Mouse (Mus musculus): ENCODE data around the gene Ccdc163. TPM values are rescaled to one million over a fixed set of nuclear protein-coding genes. Genes with fewer than 3 reads are reported as not detected.

The Ccdc163 gene
- polyA plus RNA-seq, 1 experiment from 2014 or later: 30.5 TPM

DNA sequence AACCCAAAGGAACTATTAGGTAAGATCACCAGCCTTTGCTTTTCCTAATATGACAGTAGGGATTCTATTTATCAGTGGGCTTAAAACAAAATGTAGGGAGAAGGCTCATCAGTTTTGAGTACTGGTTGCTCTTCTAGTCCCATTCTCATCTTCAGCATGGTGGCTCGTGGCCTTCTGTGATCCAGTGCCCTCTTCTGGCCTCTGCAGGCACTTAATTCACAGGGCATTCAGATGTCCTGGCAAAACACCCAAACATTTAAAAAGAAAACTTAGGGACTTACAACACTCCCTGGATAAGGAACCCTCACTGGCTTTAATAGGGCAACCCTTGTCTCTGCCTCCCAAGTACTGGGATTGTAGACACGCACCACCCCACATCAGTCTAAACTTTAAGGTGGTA is 86.0 kb downstream of the Ccdc163 start:
- no peaks in the 10 kb centered on the region for H3K27me3 ChIP-seq
- POLR2A ChIA-PET: no interaction called here
- ATAC-seq: no peak
- in situ Hi-C loops (cut with MboI; ENCODE audit: low pct_unique_long_range_greater_than_20kb): no loop called here
- CTCF ChIA-PET: no interaction called here
- no peak for DNase-seq (ENCODE audit: low read depth, low spot score)
- TF ChIP-seq CTCF (IDR thresholded peaks at IDR 0.05): peak; percentile 32

DNA sequence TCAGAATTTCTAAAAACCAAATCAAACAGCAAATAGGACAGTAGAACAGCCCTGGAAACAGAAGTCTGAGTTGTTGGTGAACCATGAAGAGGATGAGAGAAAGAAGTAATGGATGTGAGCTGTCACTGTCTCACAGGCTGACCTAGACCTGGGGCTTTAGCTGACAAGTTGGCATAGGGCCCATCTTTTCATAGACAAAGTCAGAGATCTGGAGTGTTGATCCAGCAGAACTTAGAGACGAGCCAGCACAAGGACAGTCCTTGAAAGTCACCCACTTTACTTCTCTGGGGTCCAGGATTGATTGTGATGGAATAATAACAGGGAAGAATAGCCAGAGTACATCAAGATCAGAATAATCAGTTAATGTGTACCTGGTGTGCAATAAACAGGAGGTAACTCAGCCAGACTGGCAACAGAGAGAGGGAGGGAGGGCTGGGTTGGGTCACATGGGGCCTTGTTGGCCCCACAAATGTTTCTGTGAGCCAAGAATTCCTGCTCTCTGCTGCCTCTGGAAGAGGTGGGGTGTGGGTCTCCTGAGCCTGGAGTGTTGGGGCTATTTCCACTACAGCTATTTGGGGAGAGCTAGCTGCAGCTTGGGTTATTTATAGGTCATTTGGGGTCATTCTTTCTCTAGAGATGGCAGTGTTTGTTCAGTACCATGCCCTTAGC is 88.3 kb downstream of the Ccdc163 start:
- ChIA-PET POLR2A (no interaction called here), CTCF (interaction anchor here (1.0 kb wide), 1 partner anchor 77 kb away, joined by 4 read pairs; no protein-coding TSS in a partner anchor)
- DNase-seq (ENCODE audit: low read depth, low spot score) (no peak), ATAC-seq (no peak)
- no peaks in the 10 kb centered on the region for H3K27me3 ChIP-seq
- in situ Hi-C loops (cut with MboI; ENCODE audit: low pct_unique_long_range_greater_than_20kb): no loop called here
- no peak for TF ChIP-seq CTCF (IDR thresholded peaks at IDR 0.05)

DNA sequence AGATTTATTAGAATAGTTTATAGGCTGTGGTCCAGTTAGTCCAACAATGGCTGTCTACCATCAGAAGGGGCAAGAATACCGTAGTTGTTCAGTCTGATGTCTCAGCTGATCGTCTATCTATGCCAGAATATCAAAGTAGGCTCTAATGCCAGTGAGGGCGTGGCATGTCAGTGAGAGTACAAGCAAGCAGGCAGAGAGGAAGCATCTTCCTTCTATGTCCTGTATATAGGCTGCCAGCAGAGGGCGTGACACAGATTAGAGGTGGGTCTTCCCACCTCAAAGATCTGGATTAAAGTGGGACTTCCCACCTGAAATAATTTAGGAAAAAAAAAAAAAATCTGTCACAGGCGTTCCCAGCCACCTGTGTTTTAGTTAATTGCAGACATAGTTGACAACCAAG is 91.6 kb downstream of the Ccdc163 start:
- DNase-seq (ENCODE audit: low read depth, low spot score): no peak
- no peaks in the 10 kb centered on the region for H3K27me3 ChIP-seq
- ChIA-PET CTCF (no interaction called here), POLR2A (no interaction called here)
- in situ Hi-C loops (cut with MboI; ENCODE audit: low pct_unique_long_range_greater_than_20kb): no loop called here
- ATAC-seq: no peak
- no peak for TF ChIP-seq CTCF (IDR thresholded peaks at IDR 0.05)

Other genes starting within 250 kb of the Ccdc163 start
- gene Mast2, start 244.3 kb upstream of the Ccdc163 start, polyA plus RNA-seq (2021): 36.5 TPM
- gene Ipp, start 201.0 kb upstream of the Ccdc163 start, polyA plus RNA-seq (2021): 15.9 TPM
- 8.5 TPM for gene Tmem69, start 152.6 kb upstream of the Ccdc163 start, polyA plus RNA-seq (2021)
- 43.9 TPM for gene Gpbp1l1, start 150.9 kb upstream of the Ccdc163 start, polyA plus RNA-seq (2021)
- gene Ccdc17, start 111.9 kb upstream of the Ccdc163 start, polyA plus RNA-seq (2021): 1.8 TPM
- gene Nasp, start 80.6 kb upstream of the Ccdc163 start, polyA plus RNA-seq (2021): 49.4 TPM
- 517 TPM for gene Akr1a1, start 56.8 kb upstream of the Ccdc163 start, polyA plus RNA-seq (2021)
- gene Prdx1, start 23.0 kb upstream of the Ccdc163 start, polyA plus RNA-seq (2021): 538 TPM
- gene Mmachc, start 103 bp upstream of the Ccdc163 start, polyA plus RNA-seq (2021): 12.4 TPM
- 3.6 TPM for gene Tesk2, start 12.4 kb downstream of the Ccdc163 start, polyA plus RNA-seq (2021)
- gene Toe1, start 99.1 kb downstream of the Ccdc163 start, polyA plus RNA-seq (2021): 14.2 TPM
- 5.6 TPM for gene Mutyh, start 99.2 kb downstream of the Ccdc163 start, polyA plus RNA-seq (2021)
- gene Hpdl, start 113.2 kb downstream of the Ccdc163 start, polyA plus RNA-seq (2021): 0.28 TPM
- 0.96 TPM for gene Zswim5, start 168.9 kb downstream of the Ccdc163 start, polyA plus RNA-seq (2021)

Measured in Patski (cell line).